Mouse (Mus musculus) embryonic facial prominence, embryonic 11.5 days (tissue): ENCODE results near the gene Crx. TPM values are rescaled to one million over a fixed set of nuclear protein-coding genes. Genes with fewer than 3 reads are reported as not detected.

Experiments used
- ATAC-seq: fragments of 200-750 bp; cut with Nextera tagmentation; replicated peaks from 2 replicates; pipeline ENCODE4 v1.8.0; 2017; ENCODE audit warnings: low read depth; ENCODE audit not compliant: insufficient number of reproducible peaks, low FRiP score, low TSS enrichment
- DNase-seq: peaks from one replicate; pipeline ENCODE4 v3.0.0-alpha.2; 2015; ENCODE audit warnings: low spot score
- H3K27ac ChIP-seq: fragments of 300-500 bp; sonication (generic); replicated peaks from 2 replicates; pipeline ENCODE4 v1.5.1; 2014; ENCODE audit warnings: mild to moderate bottlenecking, low read depth, low read length, control low read depth
- H3K27me3 ChIP-seq: fragments of 300-500 bp; sonication (generic); 2 replicates; pipeline ENCODE4 v1.6.1; 2014; ENCODE audit warnings: mild to moderate bottlenecking, low read length, moderate library complexity, mixed read lengths; ENCODE audit not compliant: control insufficient read depth, insufficient read depth
- H3K36me3 ChIP-seq: fragments of 300-500 bp; sonication (generic); replicated peaks from 2 replicates; pipeline ENCODE4 v1.6.1; 2014; ENCODE audit warnings: low read depth, mild to moderate bottlenecking, low read length, moderate library complexity, mixed read lengths; ENCODE audit not compliant: control insufficient read depth, insufficient read depth
- H3K4me1 ChIP-seq: fragments of 300-500 bp; sonication (generic); 2 replicates; pipeline ENCODE4 v1.6.1; 2014; ENCODE audit warnings: low read length, mixed read lengths; ENCODE audit not compliant: control insufficient read depth, insufficient read depth
- H3K4me2 ChIP-seq: fragments of 300-500 bp; sonication (generic); 2 replicates; pipeline ENCODE4 v1.6.1; 2014; ENCODE audit warnings: low read depth, mild to moderate bottlenecking, control low read depth, low read length, moderate library complexity
- H3K4me3 ChIP-seq: fragments of 300-500 bp; sonication (generic); 2 replicates; pipeline ENCODE4 v1.5.1; 2014; ENCODE audit warnings: low read depth, low read length, control low read depth
- H3K9ac ChIP-seq: fragments of 300-500 bp; sonication (generic); replicated peaks from 2 replicates; pipeline ENCODE4 v1.6.1; 2014; ENCODE audit warnings: mild to moderate bottlenecking, control low read depth, low read length
- H3K9me3 ChIP-seq: fragments of 300-500 bp; sonication (generic); replicated peaks from 2 replicates; pipeline ENCODE4 v1.6.1; 2016; ENCODE audit warnings: mild to moderate bottlenecking, low read length, inconsistent platforms, mixed read lengths; ENCODE audit not compliant: control insufficient read depth
- WGBS: fragments of 180-500 bp; shearing (Covaris S2); extraction: QIAGEN DNeasy Blood & Tissue Kit; methylation state at CpG from one replicate; pipeline ENCODE4 v1.1.7; 2014; 5-methylcytosine and 5-hydroxymethylcytosine counted together
- polyA plus RNA-seq: library from polyadenylated mRNA; unstranded; fragments of >200 nt; fragmentation: Nextera tagmentation; extraction: Ambion mirVana; gene quantifications from 2 replicates; pipeline ENCODE4 v1.2.1, GENCODE M21; 2014

Crx gene
- polyA plus RNA-seq, 1 experiment from 2014 or later: 0.10 TPM

- 82% methylated on average over 3 of the region's 3 CpGs for WGBS
- Histone ChIP-seq H3K36me3 (no peaks in the 10 kb centered on the region), H3K9ac (no peak within 1 kb of the TSS), H3K4me2 (no peak within 1 kb of the TSS), H3K27ac (no peak within 1 kb of the TSS), H3K4me3 (no peak within 1 kb of the TSS), H3K9me3 (peaks cover 3% of the 10 kb centered on the region; the same call in 1 of the 2 replicates), H3K27me3 (no peaks in the 10 kb centered on the region), H3K4me1 (no peaks in the 10 kb centered on the region)
- ATAC-seq: no peak
- no peak for DNase-seq
These were observed 40.2 kb downstream of the Crx start, which contains the start of gene Obox6 for GRCm38 (mm10) chr7:15839578-15839977. TSS of gene Obox6 (minus strand) at chr7:15839678.

Other genes starting within 250 kb of the Crx start
- gene Obox3, start 240.1 kb downstream of the Crx start, polyA plus RNA-seq: not detected in 2 replicates
- not detected in 2 replicates for gene Obox5, start 129.8 kb downstream of the Crx start, polyA plus RNA-seq
- gene Obox6, start 40.3 kb downstream of the Crx start, polyA plus RNA-seq: not detected in 2 replicates
- gene Crxos, start 2.6 kb upstream of the Crx start, polyA plus RNA-seq: not detected in 2 replicates
- 981 and 984 TPM in 2 replicates for gene Selenow, start 42.4 kb upstream of the Crx start, polyA plus RNA-seq
- 190 and 194 TPM in 2 replicates for gene Nop53, start 66.1 kb upstream of the Crx start, polyA plus RNA-seq
- 10.2 and 10.6 TPM in 2 replicates for gene Ehd2, start 87.6 kb upstream of the Crx start, polyA plus RNA-seq
- 4.2 and 5.9 TPM in 2 replicates for gene Bicra, start 168.0 kb upstream of the Crx start, polyA plus RNA-seq
- gene Zfp541, start 181.8 kb upstream of the Crx start, polyA plus RNA-seq: not detected in 2 replicates
- 147 and 168 TPM in 2 replicates for gene Napa, start 218.5 kb upstream of the Crx start, polyA plus RNA-seq
- 22.1 and 23.5 TPM in 2 replicates for gene Kptn, start 239.9 kb upstream of the Crx start, polyA plus RNA-seq
- 0.25 and 0.42 TPM in 2 replicates for gene Slc8a2, start 249.9 kb upstream of the Crx start, polyA plus RNA-seq